Mouse (Mus musculus): Measurements from ENCODE around the gene Lpin2. TPM values are rescaled to one million over a fixed set of nuclear protein-coding genes. Genes with fewer than 3 reads are reported as not detected.

Lpin2 gene
- total RNA-seq, 2 experiments from 2014 or later, result 20.9 to 21.9 TPM

GRCm38 (mm10) chr17:71199346-71199745 is 17.0 kb downstream of the Lpin2 start:
- no peak for DNase-seq (ENCODE audit: low spot score in 2 of 2)

- no peak for DNase-seq (ENCODE audit: low spot score in 2 of 2)
Observed at GRCm38 (mm10) chr17:71202136-71202535, 19.8 kb downstream of the Lpin2 start.

- no peak for DNase-seq (ENCODE audit: low spot score in 2 of 2)
Observed at GRCm38 (mm10) chr17:71203998-71204808, 21.8 kb downstream of the Lpin2 start.

- DNase-seq (ENCODE audit: low spot score in 2 of 2), result no peak
Observed at GRCm38 (mm10) chr17:71204809-71205091, 22.4 kb downstream of the Lpin2 start.

- DNase-seq (ENCODE audit: low spot score in 2 of 2), result no peak
Observed at GRCm38 (mm10) chr17:71206136-71206893, 24.0 kb downstream of the Lpin2 start.

GRCm38 (mm10) chr17:71207268-71207667 is 24.9 kb downstream of the Lpin2 start:
- DNase-seq (ENCODE audit: low spot score in 2 of 2), result no peak

- DNase-seq (ENCODE audit: low spot score in 2 of 2), result no peak
Observed at GRCm38 (mm10) chr17:71208376-71208775, 26.0 kb downstream of the Lpin2 start.

GRCm38 (mm10) chr17:71208921-71209320 is 26.6 kb downstream of the Lpin2 start:
- DNase-seq (ENCODE audit: low spot score in 2 of 2), result no peak

- DNase-seq (ENCODE audit: low spot score in 2 of 2), result no peak
Observed at GRCm38 (mm10) chr17:71209936-71210335, 27.6 kb downstream of the Lpin2 start.

GRCm38 (mm10) chr17:71211962-71212646 is 29.7 kb downstream of the Lpin2 start:
- no peak for DNase-seq (ENCODE audit: low spot score in 2 of 2)

- DNase-seq (ENCODE audit: low spot score in 2 of 2), result no peak
Observed at GRCm38 (mm10) chr17:71213666-71214065, 31.3 kb downstream of the Lpin2 start.

GRCm38 (mm10) chr17:71214514-71215240 is 32.3 kb downstream of the Lpin2 start:
- no peak for DNase-seq (ENCODE audit: low spot score in 2 of 2)

- DNase-seq (ENCODE audit: low spot score in 2 of 2), result no peak
Observed at GRCm38 (mm10) chr17:71215241-71215839, 33.0 kb downstream of the Lpin2 start.

GRCm38 (mm10) chr17:71216263-71216662 is 33.9 kb downstream of the Lpin2 start:
- no peak for DNase-seq (ENCODE audit: low spot score in 2 of 2)

- no peak for DNase-seq (ENCODE audit: low spot score in 2 of 2)
Observed at GRCm38 (mm10) chr17:71217111-71217685, 34.8 kb downstream of the Lpin2 start.

- no peak for DNase-seq (ENCODE audit: low spot score in 2 of 2)
Observed at GRCm38 (mm10) chr17:71221383-71221782, 39.0 kb downstream of the Lpin2 start.

- no peak for DNase-seq (ENCODE audit: low spot score in 2 of 2)
Observed at GRCm38 (mm10) chr17:71223676-71224075, 41.3 kb downstream of the Lpin2 start.

GRCm38 (mm10) chr17:71224521-71224920 is 42.2 kb downstream of the Lpin2 start:
- no peak for DNase-seq (ENCODE audit: low spot score in 2 of 2)

- no peak for DNase-seq (ENCODE audit: low spot score in 2 of 2)
Observed at GRCm38 (mm10) chr17:71225091-71225490, 42.7 kb downstream of the Lpin2 start.

GRCm38 (mm10) chr17:71227128-71227895 is 45.0 kb downstream of the Lpin2 start:
- no peak for DNase-seq (ENCODE audit: low spot score in 2 of 2)
